Mouse (Mus musculus) liver, adult 2 months (tissue): ENCODE results near the gene Gm4756.

ENCODE experiments used
- CTCF ChIP-seq: fragments of 200-500 bp; IDR thresholded peaks from 2 replicates; pipeline ENCODE4 v1.5.1; 2011; ENCODE audit warnings: low read depth, low read length, control low read depth
- POLR2A ChIP-seq: fragments of 200-500 bp; IDR thresholded peaks from 2 replicates; pipeline ENCODE4 v1.6.1; 2011; ENCODE audit warnings: low read length, control low read depth; ENCODE audit not compliant: insufficient read depth; ENCODE audit errors: extremely low read depth

DNA sequence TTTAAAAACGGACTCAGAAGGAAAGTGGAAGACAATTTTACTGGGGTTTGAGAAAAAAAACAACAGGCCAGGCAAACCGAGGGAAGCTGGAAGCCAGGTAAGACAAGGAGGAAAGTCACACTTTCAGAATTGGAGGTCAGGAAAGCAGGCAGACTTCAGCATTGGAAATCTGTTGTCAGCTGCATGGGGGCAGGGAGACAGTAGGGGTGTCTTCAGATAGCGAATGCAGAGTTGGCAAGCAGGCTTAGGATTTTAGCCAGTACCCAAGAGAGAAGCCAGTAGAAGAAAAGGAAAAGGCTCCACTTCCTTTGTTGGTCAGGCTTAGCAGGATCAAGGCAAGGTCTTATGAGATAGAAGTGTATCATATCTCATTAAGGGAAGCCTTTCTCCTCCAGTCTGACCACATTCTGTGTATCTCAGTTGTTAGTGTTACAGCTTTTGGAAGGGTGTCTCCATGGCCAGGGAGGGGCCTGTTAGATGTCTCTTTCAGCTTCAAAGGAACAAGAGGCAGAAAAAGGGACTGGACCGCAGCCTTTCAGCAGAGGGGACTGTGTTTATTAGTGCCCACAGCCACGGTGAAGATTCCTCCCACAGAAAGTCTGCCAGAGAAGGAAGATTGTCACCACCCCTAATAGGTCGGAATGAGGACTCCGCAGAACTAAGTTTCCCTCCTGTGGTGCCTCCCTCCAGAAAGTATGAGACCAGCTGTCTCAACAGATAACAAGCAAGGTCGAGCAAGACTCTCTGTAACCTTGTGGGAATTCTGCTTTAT lies 33.2 kb upstream of the Gm4756 start:
- no peak for TF ChIP-seq POLR2A
- no peak for TF ChIP-seq CTCF
